Comparison of ENCODE assay signal across 8 mouse cellular contexts in the genomic region with DNA sequence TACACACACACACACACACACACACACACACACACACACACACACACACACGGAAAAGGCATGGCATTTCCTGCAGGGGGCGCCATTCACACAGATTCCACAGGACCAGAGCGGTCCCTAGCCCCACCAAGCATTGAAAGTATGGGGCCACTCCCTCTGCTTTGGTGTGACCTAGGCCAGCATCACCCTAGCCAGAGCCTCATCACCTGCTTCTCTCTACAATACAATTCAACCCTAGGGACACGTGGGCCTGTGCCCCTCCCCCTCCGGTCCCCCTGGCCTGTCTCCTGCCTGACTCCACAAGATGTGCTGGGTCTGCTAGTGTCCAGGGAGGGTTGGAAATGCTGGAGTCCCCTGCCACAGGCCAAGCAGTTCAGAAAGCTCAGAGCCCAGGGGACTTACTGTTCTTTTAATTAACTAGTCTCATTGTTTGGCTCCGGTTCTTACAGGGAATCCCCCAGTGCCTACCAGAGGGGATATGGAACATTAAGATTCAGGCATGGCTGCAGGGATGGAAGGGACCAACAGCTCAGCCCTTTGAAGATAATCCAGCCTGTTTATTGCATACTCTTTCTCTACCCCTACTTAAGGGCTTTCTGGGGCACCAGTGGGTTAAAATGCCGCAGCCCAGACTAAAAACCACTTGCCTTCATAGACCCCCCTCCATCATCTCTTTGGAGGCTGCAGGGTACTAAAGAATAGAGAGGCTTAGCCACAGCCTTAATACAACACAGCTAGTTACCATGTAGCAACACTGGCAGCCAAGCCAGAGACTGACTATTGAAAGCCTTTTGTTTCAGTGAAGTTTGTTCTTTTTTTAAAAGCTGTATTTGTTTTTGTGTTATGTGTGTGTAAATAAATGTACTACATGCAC.
DNase-seq lines count a peak whose midpoint lies in the region; ATAC-seq and TF ChIP-seq lines count a peak whose summit lies in the region.

No protein-coding gene starts in this region.

- H3K4me3 ChIP-seq in layer of hippocampus, adult 2 months = no peak overlapping the region
- no peak overlapping the region for H3K4me3 ChIP-seq in forebrain, embryonic 16.5 days (replicated peaks; ENCODE audit: low read length)
- no peak overlapping the region for H3K4me3 ChIP-seq in limb, embryonic 14.5 days (replicated peaks; ENCODE audit: low read length)

- 4% methylated on average over 7 of the region's 7 CpGs for WGBS in forebrain, embryonic 16.5 days
- WGBS in limb, embryonic 14.5 days = 7% methylated on average over 7 of the region's 7 CpGs

- no peak overlapping the region for H3K9ac ChIP-seq in forebrain, embryonic 16.5 days (replicated peaks; ENCODE audit: low read depth, low read length)
- no peak overlapping the region for H3K9ac ChIP-seq in limb, embryonic 14.5 days (ENCODE audit: low read depth, low read length, severe bottlenecking)

- no peak for DNase-seq in layer of hippocampus, adult 2 months (ENCODE audit: low spot score in 2 of 2)
- no peak for DNase-seq in layer of hippocampus, postnatal 14 days (ENCODE audit: low spot score in 2 of 2)
- DNase-seq in R1 (ENCODE audit: low read depth, low spot score) = peak; percentile 72
- DNase-seq in limb, embryonic 14.5 days (ENCODE audit: low spot score) = no peak
- DNase-seq in thymus, postnatal 14 days = peak; percentile 22
- no peak for DNase-seq in cerebellum, adult 9-11 months
- DNase-seq in frontal cortex, postnatal 10 days (ENCODE audit: low spot score in 2 of 2) = no peak

- peaks cover 3% of the 10 kb centered on the region for H3K4me1 ChIP-seq in forebrain, embryonic 16.5 days (replicated peaks; ENCODE audit: control insufficient read depth, insufficient read depth, low read length)
- peaks cover 7% of the 10 kb centered on the region for H3K4me1 ChIP-seq in limb, embryonic 14.5 days (ENCODE audit: control insufficient read depth, insufficient read depth, low read length)

- peak; percentile 46 for TF ChIP-seq CTCF in layer of hippocampus, adult 2 months (conservative IDR thresholded peaks at IDR 0.05)

- no peaks in the 10 kb centered on the region for H3K36me3 ChIP-seq in forebrain, embryonic 16.5 days (ENCODE audit: control insufficient read depth, insufficient read depth)
- H3K36me3 ChIP-seq in limb, embryonic 14.5 days (ENCODE audit: control insufficient read depth, insufficient read depth, low read length) = no peaks in the 10 kb centered on the region

- no peak for TF ChIP-seq POLR2A in limb, embryonic 14.5 days (IDR thresholded peaks at IDR 0.05; ENCODE audit: borderline replicate concordance, extremely low read depth, insufficient read depth, insufficient read length)

- H3K27me3 ChIP-seq in forebrain, embryonic 16.5 days (replicated peaks; ENCODE audit: control insufficient read depth, insufficient read depth, low read length) = no peaks in the 10 kb centered on the region
- H3K27me3 ChIP-seq in limb, embryonic 14.5 days (ENCODE audit: control insufficient read depth, insufficient read depth, low read length) = no peaks in the 10 kb centered on the region

- no peak overlapping the region for H3K27ac ChIP-seq in layer of hippocampus, adult 2 months
- H3K27ac ChIP-seq in forebrain, embryonic 16.5 days (ENCODE audit: low read length) = no peak overlapping the region
- H3K27ac ChIP-seq in limb, embryonic 14.5 days (replicated peaks; ENCODE audit: low read depth, low read length) = no peak overlapping the region

- H3K9me3 ChIP-seq in forebrain, embryonic 16.5 days (ENCODE audit: control insufficient read depth, low read length) = no peaks in the 10 kb centered on the region
- no peaks in the 10 kb centered on the region for H3K9me3 ChIP-seq in limb, embryonic 14.5 days (ENCODE audit: control insufficient read depth, low read length)

- no peak overlapping the region for H3K4me2 ChIP-seq in forebrain, embryonic 16.5 days (ENCODE audit: low read length)
- 0 out of 2 replicates have a peak overlapping the region, but pooled peaks have one; percentile 10 for H3K4me2 ChIP-seq in limb, embryonic 14.5 days (replicated peaks; ENCODE audit: low read depth, low read length, severe bottlenecking)

- peak; percentile 71 for ATAC-seq in forebrain, embryonic 16.5 days
- no peak for ATAC-seq in limb, embryonic 14.5 days (ENCODE audit: low FRiP score, low read depth)

Comparison
In these comparisons a context has a peak if more than half of its experiments do, and no peak if none do; other contexts are left out.
1. DNase-seq: peak in R1 (single experiment) and thymus, postnatal 14 days (single experiment); none in layer of hippocampus, adult 2 months (0 of 2), layer of hippocampus, postnatal 14 days (0 of 2), limb, embryonic 14.5 days (single experiment), cerebellum, adult 9-11 months (single experiment) and frontal cortex, postnatal 10 days (0 of 2).